Mouse (Mus musculus) heart, postnatal 0 days (tissue): ENCODE data around the gene Exoc1. TPM values are rescaled to one million over a fixed set of nuclear protein-coding genes. Genes with fewer than 3 reads are reported as not detected.

ENCODE experiments used
- ATAC-seq: fragments of 200-750 bp; cut with Nextera tagmentation; 2 replicates; pipeline ENCODE4 v1.8.0; 2017; ENCODE audit warnings: low read depth, moderate number of reproducible peaks, moderate library complexity; ENCODE audit not compliant: insufficient read depth
- DNase-seq: peaks from one replicate; pipeline ENCODE4 v3.0.0-alpha.2; 2016; ENCODE audit warnings: low spot score
- H3K27ac ChIP-seq: fragments of 300-500 bp; sonication (generic); 2 replicates; pipeline ENCODE4 v1.5.1; 2014; ENCODE audit warnings: low read depth, mild to moderate bottlenecking
- H3K27me3 ChIP-seq: fragments of 300-500 bp; sonication (generic); 2 replicates; pipeline ENCODE4 v1.6.1; 2014; ENCODE audit warnings: low read length, mixed read lengths; ENCODE audit not compliant: control insufficient read depth, insufficient read depth
- H3K36me3 ChIP-seq: fragments of 300-500 bp; sonication (generic); replicated peaks from 2 replicates; pipeline ENCODE4 v1.6.1; 2014; ENCODE audit warnings: low read length, mixed read lengths; ENCODE audit not compliant: control insufficient read depth, insufficient read depth
- H3K4me1 ChIP-seq: fragments of 300-500 bp; sonication (generic); 2 replicates; pipeline ENCODE4 v1.6.1; 2014; ENCODE audit warnings: antibody characterized with exemption; ENCODE audit not compliant: control insufficient read depth, insufficient read depth
- H3K4me2 ChIP-seq: fragments of 300-500 bp; sonication (generic); 2 replicates; pipeline ENCODE4 v1.6.1; 2014; ENCODE audit warnings: low read depth, mild to moderate bottlenecking, low read length, moderate library complexity
- H3K4me3 ChIP-seq: fragments of 300-500 bp; sonication (generic); 2 replicates; pipeline ENCODE4 v1.5.1; 2014; ENCODE audit warnings: low read depth, low read length
- H3K9ac ChIP-seq: fragments of 300-500 bp; sonication (generic); replicated peaks from 2 replicates; pipeline ENCODE4 v1.6.1; 2014; ENCODE audit warnings: low read depth, low read length, mixed read lengths
- H3K9me3 ChIP-seq: fragments of 300-500 bp; sonication (generic); replicated peaks from 2 replicates; pipeline ENCODE4 v1.6.1; 2016; ENCODE audit warnings: low read length; ENCODE audit not compliant: control insufficient read depth
- CTCF ChIP-seq: IDR thresholded peaks from 2 replicates; pipeline ENCODE4 v1.5.1; 2016; ENCODE audit warnings: antibody characterized with exemption, control low read depth, low read depth
- EP300 ChIP-seq: IDR thresholded peaks from 2 replicates; pipeline ENCODE4 v1.6.1; 2016; ENCODE audit warnings: antibody characterized with exemption, low read depth
- WGBS: fragments of 180-500 bp; shearing (Covaris S2); extraction: QIAGEN DNeasy Blood & Tissue Kit; methylation state at CpG from one replicate; pipeline ENCODE4 v1.1.7; 2014; 5-methylcytosine and 5-hydroxymethylcytosine counted together
- polyA plus RNA-seq: library from polyadenylated mRNA; unstranded; fragments of >200 nt; fragmentation: Nextera tagmentation; extraction: Ambion mirVana; gene quantifications from 2 replicates; pipeline ENCODE4 v1.2.1, GENCODE M21; 2015
- total RNA-seq: library from RNA; depleted of rRNA; stranded (reverse); fragments of >200 nt; gene quantifications from 2 replicates; pipeline ENCODE4 v1.2.3, GENCODE M21; 2014; ENCODE audit warnings: low replicate concordance

The Exoc1 gene
- total and polyA plus RNA-seq, 2 experiments from 2014 or later, result 12.9 to 23.5 TPM

DNA sequence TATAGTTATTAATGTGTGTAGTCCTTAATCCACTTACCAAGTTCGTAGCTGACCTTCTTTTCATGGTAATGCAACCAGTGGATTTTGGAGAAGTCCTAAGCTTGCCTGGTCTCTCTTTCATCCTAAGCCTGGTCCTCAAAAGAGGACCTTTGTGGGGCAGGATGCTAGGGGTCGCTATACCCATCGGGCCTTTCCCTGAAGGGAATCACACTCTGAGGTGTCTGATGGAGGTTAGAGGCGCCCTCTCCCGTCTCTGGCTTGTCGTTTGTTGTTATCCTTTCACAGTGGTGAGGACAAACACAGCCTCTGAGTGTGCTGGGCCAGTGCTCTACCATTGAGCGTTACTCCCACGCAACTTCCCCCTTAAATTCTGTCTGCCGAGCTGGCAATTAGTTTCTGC is 62.8 kb downstream of the Exoc1 start:
- TF ChIP-seq CTCF (no peak), EP300 (no peak)
- no peak for ATAC-seq
- H3K4me1 ChIP-seq, result peaks cover 5% of the 10 kb centered on the region; the same call in 1 of the 2 replicates
- no peaks in the 10 kb centered on the region for H3K27me3 ChIP-seq
- H3K9me3 ChIP-seq, result no peaks in the 10 kb centered on the region
- DNase-seq, result no peak
- 61% methylated on average over 9 of the region's 9 CpGs for WGBS
- no peak overlapping the region for H3K4me2 ChIP-seq
- no peak overlapping the region for H3K9ac ChIP-seq
- H3K4me3 ChIP-seq, result no peak overlapping the region
- H3K36me3 ChIP-seq, result peaks cover 51% of the 10 kb centered on the region
- H3K27ac ChIP-seq, result no peak overlapping the region

DNA sequence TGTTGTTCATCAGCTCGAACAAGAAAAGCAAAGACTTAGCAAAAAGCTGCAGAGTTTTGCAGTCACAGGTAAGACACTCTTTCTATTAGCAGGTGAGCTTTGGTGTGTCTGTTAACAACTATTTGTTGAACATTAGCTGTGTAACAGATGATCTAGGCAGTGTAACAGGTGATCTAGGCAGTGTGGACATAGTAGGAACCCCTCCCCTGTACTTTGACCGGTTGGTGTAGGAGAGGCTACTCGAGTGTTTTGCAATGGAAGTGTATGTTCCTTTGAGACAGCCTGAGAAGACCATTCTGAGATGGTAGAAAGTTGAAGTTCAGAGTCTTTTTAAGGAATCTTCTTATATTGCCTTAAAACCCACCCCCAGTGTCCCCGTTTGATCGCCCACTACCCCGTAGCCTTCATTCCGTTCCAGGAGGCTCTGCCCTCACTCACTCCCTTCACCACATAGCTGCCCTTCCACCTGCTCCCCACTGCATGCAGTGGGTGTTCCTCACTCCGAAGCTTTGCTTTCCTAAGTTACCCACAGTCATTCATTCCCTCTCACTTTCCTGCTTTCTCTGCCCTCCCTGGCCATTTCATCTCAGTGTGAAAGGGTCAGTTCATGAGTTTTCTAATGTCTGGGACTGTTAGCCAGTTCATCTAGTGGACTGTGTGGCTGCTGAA is 80.7 kb downstream of the Exoc1 start:
- ATAC-seq, result no peak
- 93% methylated on average over 8 of the region's 8 CpGs for WGBS
- H3K36me3 ChIP-seq, result peaks cover 80% of the 10 kb centered on the region

DNA sequence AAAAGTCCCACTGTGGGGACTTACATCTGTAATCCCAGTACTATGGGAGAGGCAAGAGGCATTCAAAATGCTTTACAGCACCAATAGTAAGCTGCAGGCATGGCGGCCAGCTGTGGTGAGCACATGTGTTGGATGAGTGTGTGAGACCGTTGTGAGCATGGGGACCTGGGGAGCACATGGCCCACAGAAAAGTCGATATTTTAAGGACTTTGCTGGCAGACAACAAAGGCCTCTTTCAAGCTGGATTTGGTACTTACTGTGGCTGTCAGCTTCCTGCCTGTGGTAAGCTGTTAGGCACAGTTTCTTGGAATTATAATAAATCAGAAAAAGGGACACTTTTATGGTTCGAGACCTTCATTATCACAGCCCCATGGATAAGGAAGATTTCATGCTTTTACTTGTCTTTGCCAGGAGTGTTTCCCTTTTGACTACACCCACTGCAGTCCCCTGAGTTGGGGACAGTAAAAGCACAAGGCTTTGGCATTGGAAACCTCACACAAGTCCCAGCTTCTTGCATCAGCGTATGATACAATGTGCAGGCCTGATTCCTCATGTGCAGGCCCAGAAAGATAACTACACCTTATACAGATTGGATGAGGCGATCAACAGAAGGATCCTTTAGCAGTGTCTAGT is 83.9 kb downstream of the Exoc1 start:
- ATAC-seq, result no peak

More for the DNA sequence above, 80.7 kb downstream of the Exoc1 start:
- no peak for DNase-seq
- no peaks in the 10 kb centered on the region for H3K27me3 ChIP-seq
- H3K4me2 ChIP-seq, result no peak overlapping the region
- H3K9ac ChIP-seq, result no peak overlapping the region
- H3K9me3 ChIP-seq, result no peaks in the 10 kb centered on the region
- no peaks in the 10 kb centered on the region for H3K4me1 ChIP-seq
- TF ChIP-seq EP300, result no peak
- no peak for TF ChIP-seq CTCF
- no peak overlapping the region for H3K27ac ChIP-seq
- no peak overlapping the region for H3K4me3 ChIP-seq

DNA sequence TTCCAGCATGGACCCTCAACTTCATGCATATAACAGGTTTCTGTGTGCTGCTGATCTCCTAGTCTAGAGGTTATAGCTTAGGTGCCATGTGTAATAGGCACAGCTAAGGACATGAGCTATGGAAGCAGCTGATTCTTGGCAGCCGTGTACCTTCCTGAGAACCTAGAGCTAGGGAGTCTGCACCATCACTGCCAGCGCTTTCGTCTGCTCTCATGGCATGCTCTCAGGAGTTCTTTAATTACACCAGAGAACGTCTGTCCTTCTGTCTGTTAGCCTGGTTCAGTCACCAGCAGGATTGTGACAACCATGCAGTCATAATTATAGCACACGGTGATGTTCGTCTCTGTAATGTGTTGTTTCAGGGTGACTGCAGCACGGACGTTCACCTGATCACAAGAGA is 86.2 kb downstream of the Exoc1 start:
- no peak for ATAC-seq
- 89% methylated on average over 8 of the region's 8 CpGs for WGBS
- no peak for DNase-seq

More for the DNA sequence above, 83.9 kb downstream of the Exoc1 start:
- Histone ChIP-seq H3K27ac (no peak overlapping the region), H3K4me3 (no peak overlapping the region), H3K36me3 (peaks cover 79% of the 10 kb centered on the region), H3K27me3 (no peaks in the 10 kb centered on the region), H3K9me3 (no peaks in the 10 kb centered on the region), H3K9ac (no peak overlapping the region), H3K4me2 (no peak overlapping the region), H3K4me1 (no peaks in the 10 kb centered on the region)
- no peak for DNase-seq
- WGBS, result 89% methylated on average over 6 of the region's 6 CpGs
- TF ChIP-seq CTCF (no peak), EP300 (no peak)

DNA sequence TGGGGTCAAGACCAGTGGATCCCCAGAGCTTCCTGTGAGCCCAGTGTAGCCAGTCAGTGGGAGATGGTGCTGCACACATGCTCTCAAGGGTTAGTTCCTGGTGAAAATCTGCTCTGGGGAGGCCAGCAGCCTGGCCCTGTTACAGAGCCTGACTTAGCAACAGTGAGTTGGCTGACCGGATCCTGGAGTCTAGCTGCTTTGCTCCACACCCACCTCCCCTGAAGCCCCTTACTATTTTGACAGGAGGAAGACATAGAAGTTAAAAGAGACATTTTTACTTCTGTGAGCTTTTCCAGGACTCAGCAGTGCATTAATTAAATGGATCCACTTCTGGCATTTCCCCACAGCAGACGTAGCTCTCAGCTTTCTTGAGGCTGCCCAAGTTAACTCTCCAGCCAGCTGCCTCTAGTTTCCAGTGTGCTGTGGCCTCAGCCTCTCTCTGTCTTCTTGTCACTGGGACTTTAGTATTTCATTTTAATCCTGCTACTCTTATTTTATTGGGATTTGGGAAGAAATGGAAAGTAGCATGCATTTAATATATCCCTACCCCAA is 87.2 kb downstream of the Exoc1 start:
- ATAC-seq (no peak), DNase-seq (no peak)
- no peak overlapping the region for H3K9ac ChIP-seq
- TF ChIP-seq CTCF, result no peak
- TF ChIP-seq EP300, result no peak
- no peak overlapping the region for H3K27ac ChIP-seq
- 74% methylated on average over 2 of the region's 2 CpGs for whole genome bisulfite sequencing
- no peak overlapping the region for H3K4me2 ChIP-seq
- no peak overlapping the region for H3K4me3 ChIP-seq
- no peaks in the 10 kb centered on the region for H3K27me3 ChIP-seq
- H3K9me3 ChIP-seq, result no peaks in the 10 kb centered on the region
- H3K36me3 ChIP-seq, result peaks cover 75% of the 10 kb centered on the region
- no peaks in the 10 kb centered on the region for H3K4me1 ChIP-seq

More for the DNA sequence above, 86.2 kb downstream of the Exoc1 start:
- H3K4me1 ChIP-seq, result no peaks in the 10 kb centered on the region
- H3K9me3 ChIP-seq, result no peaks in the 10 kb centered on the region
- no peak overlapping the region for H3K4me2 ChIP-seq
- no peak overlapping the region for H3K9ac ChIP-seq
- H3K4me3 ChIP-seq, result no peak overlapping the region
- no peak for TF ChIP-seq EP300
- TF ChIP-seq CTCF, result no peak
- no peak overlapping the region for H3K27ac ChIP-seq
- H3K27me3 ChIP-seq, result no peaks in the 10 kb centered on the region
- H3K36me3 ChIP-seq, result peaks cover 83% of the 10 kb centered on the region
